Mouse (Mus musculus): ENCODE data around the gene Nr5a1.

DNA sequence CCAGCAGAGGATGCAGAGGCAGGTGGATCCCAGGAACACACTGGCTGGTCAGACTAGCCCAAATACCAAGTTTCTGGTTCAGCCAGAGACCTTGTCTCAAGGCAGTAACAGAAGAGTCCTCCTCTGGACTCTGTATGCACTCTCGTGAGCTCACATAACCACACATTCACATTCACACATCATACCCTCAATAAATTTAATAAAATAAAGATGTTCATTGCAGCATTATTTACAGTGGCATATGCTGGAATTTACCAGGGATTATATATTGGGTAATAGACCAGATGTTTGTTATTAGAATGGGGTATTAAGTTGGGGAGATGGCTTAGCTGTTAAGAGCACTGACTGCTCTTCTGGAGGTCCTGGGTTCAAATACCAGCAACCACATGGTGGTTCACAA lies 64.0 kb downstream of the Nr5a1 start:
- TF ChIP-seq CTCF (conservative IDR thresholded peaks at IDR 0.05; ENCODE audit: low read length) (no peak), NANOG (IDR thresholded peaks at IDR 0.05; ENCODE audit: borderline replicate concordance, low read length) (no peak), POU5F1 (IDR thresholded peaks at IDR 0.05; ENCODE audit: borderline replicate concordance, low read length) (no peak)

Measured in E14TG2a.4 (cell line).